Mouse (Mus musculus) cerebellum, adult 9-10 months (tissue): ENCODE data around the gene Rbfox1.
A peak's percentile ranks its signal among the peaks of the same experiment; 100 is the strongest.

Experiments used
- DNase-seq: peaks from one replicate; pipeline ENCODE4 v3.0.0; 2022

Gene Rbfox1

DNA sequence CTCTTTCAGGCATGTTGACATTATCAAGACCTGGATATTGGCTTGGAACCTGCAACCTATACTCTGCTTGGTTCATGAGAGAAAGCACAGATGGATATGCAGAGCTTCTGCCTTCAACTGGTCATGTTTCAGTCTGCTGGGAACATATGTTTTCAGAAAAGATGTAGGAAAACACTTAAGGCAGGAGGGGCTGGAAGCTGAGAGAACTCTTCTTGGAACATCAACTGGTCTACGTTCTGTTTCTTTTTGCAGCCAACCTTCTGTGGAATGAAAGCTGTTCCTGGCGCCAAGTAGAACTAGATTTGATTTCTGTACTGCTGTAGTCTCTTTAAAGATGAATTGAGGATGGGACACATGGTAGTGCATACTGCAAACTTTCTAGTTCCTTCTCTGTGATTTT lies 851.4 kb downstream of the Rbfox1 start:
- no peak for DNase-seq

- DNase-seq = no peak
Measured at GRCm38 (mm10) chr16:6736998-6737397, 851.8 kb downstream of the Rbfox1 start.

GRCm38 (mm10) chr16:6746116-6746515 lies 861.0 kb downstream of the Rbfox1 start:
- peak; percentile 83 for DNase-seq

DNA sequence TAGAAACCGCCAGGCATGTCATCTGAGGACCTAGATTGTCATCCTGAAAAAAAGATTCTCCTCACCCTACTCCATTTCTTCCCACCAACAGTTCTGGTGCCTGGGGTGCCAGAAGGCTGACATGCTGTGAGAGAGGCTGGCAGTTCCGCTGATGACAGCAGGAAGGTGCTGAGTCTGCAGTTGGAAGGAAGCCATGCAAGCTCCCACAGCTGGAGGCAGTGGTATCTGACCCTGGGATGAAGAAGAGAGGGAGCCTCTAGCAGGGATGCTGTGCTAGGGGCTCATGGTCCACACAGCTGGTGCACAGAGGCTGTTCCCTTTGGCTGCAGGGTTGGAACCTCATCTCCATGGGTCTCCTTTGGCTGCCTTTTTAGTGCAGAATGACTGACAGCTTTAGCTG lies 865.3 kb downstream of the Rbfox1 start:
- peak; percentile 45 for DNase-seq

- DNase-seq = no peak
Measured at GRCm38 (mm10) chr16:6754847-6755246, 869.7 kb downstream of the Rbfox1 start.

GRCm38 (mm10) chr16:6769495-6770237 lies 884.5 kb downstream of the Rbfox1 start:
- DNase-seq = no peak

DNA sequence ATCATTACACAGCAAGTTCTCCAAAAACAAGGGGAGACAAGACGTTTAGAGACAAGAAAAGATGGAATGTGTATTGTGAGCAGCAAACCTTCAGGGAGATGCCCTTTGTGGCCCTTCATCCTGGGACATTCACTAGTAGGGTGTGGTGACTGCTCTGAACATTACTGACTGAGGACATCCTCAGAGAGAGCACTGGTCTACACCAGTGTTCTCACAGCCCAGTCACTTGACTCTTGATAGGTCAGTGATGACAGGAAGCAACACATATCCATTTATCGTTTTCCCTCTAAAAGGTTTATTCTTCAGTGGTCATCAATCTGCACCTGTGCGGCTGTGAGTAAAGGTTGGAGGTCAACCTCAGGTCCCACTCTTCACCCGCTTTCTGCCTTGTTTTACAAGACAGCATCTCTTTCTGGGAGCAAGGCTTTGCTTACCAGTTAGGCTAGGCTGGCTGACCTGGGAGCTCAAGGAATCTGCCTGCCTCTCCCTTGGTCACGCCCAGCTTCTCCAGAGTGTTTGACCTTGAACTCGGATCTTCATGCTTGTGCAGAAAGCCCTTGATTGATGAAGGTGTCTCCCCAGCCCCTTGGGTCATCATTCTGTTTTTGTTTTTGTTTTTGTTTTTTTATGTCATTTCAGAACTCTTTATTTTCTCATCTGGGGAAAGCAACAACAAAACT lies 892.5 kb downstream of the Rbfox1 start:
- no peak for DNase-seq

- peak; percentile 80 for DNase-seq
Measured at GRCm38 (mm10) chr16:6784144-6784543, 899.0 kb downstream of the Rbfox1 start.

- DNase-seq = peak; percentile 51
Measured at GRCm38 (mm10) chr16:6785026-6785425, 899.9 kb downstream of the Rbfox1 start.

DNA sequence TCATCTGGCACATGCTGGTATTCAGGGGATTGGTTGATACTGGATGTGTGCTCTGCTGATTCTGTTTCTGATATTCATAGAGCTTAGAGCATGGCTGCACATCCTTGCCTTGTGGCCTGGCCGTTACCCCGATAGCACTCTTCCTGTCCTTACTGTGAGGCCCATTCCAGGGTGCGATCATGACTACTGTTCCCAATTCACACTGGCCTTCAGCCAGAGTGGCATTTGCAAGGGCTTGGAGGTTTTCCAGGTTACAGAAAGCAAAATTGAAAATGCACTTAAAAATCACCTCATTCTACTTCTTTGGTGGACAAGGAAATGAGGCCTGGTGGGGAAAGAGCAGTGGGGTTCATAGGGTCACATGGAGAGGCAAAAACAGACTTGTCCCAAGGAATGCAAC lies 906.1 kb downstream of the Rbfox1 start:
- DNase-seq = peak; percentile 87

- DNase-seq = peak; percentile 79
Measured at GRCm38 (mm10) chr16:6791655-6792054, 906.5 kb downstream of the Rbfox1 start.

- DNase-seq = no peak
Measured at GRCm38 (mm10) chr16:6806246-6806645, 921.1 kb downstream of the Rbfox1 start.

DNA sequence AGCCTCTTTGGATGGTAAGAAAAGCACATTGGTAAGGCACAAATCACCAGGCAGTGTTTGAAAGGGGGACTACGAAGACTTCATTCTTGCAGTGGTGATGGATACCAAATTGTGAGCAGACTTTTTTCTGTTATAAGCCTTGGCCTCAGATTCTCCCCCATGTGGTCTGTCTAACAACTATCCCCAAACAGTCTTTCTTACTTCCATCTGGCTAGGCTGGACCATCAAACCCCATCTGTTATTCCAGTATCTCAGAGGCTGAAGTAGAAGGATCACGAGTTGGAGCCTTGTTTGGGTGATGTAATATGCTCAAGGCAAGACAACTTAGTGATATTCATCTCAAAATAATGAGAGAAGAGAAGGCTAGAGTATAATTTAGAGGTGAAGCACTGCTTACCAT lies 922.7 kb downstream of the Rbfox1 start:
- peak; percentile 68 for DNase-seq

GRCm38 (mm10) chr16:6813871-6814270 lies 928.7 kb downstream of the Rbfox1 start:
- DNase-seq = no peak

GRCm38 (mm10) chr16:6821741-6822140 lies 936.6 kb downstream of the Rbfox1 start:
- no peak for DNase-seq

DNA sequence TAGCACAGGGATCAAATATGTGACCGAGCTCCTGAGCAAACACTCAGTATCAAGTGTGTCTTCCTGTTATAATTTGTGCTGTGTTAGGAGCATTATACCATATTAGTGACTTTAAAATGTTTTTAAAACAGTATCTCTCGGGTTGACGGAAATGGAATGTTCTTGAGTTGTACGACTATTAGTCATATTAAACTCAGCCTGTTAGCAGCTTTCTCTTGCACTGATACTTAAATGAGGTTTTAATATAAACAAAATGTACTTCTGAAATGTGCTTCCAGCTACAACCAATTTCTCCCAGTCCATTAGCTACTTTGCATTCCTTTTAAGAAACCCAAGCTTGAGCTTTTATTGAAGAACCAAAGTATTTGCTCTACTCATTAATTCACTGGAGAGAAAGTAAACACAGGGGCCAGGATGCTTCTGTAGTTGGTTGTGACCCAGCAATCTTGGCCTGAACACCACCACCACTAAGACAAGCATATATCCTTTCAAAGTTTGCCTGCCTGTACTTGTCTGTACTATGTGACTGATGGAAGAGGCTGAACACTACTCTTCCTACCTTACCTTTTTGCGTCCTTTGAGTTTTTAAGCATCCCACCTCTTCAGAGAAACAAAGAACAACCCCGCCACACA lies 944.9 kb downstream of the Rbfox1 start:
- DNase-seq = no peak

DNA sequence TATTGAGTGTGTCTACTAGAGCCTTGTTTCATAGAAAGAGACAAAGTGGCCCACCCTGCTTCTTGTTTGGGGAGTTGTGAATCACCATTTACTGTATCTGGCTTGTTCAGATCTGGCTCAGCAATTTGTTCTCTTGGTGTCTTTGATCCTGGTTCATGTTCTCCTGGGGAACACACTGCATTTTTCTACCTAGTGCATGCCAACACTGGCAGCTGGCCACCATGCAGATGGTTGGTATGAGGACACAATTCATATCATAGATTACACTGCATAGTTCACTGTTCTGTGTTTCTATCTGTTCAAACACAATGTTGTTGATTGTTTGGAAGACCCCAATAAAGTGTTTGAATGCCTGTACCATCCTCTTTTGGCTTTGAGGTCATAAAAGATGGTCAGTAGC lies 948.3 kb downstream of the Rbfox1 start:
- peak; percentile 78 for DNase-seq

- DNase-seq = no peak
Measured at GRCm38 (mm10) chr16:6835051-6835450, 949.9 kb downstream of the Rbfox1 start.

DNA sequence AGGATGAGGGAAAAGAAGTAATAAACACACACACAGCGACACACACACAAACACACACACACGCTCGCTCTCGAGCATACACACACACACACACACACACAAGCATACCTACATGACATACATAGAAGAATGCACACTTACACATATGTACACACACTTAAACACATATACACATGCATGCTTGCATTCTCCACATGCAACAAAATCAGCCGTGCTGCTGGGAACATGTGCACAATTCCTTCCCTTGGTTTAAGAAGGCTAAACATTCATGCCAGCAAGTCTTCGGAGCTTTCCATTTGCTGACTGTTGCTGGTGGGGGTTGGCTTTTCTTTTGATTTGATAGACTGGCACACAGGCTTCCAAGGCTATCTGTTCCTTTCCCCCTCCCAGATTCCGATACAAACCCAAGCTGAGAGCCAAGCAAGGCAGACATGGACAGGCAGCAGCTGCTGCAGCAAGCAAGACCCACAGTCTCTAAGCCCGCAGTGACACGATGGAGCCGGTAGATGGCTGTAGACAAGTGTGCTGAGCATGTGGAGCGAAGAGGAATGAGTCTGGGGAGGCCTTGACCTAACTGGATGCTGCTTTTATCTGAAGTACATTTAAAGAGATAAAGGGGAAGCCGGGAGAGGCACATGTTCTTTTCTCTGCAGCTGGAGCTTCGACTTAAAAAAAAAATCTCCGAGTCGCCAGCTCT lies 954.3 kb downstream of the Rbfox1 start:
- DNase-seq = peak; percentile 63

DNA sequence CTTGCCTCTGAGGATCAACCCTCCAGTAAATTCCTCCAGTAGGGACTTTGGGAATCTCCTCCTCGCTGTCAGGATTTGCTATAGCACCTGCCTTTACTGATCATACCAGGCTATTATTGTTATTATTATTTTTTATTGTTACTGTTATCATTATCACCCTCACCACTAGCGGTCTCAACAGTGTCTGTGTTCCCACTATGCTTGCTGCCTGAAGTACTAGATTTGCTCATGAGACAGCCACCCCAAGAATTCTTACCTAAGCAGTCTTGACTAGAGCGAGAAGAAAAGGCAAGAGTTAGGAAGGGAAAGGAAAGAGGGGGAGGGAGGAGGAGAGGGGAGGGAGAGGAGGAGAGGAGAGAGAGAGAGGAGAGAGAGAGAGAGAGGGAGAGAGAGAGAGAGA lies 954.9 kb downstream of the Rbfox1 start:
- no peak for DNase-seq

GRCm38 (mm10) chr16:6840461-6840860 lies 955.3 kb downstream of the Rbfox1 start:
- no peak for DNase-seq

- no peak for DNase-seq
Measured at GRCm38 (mm10) chr16:6842066-6842785, 957.1 kb downstream of the Rbfox1 start.

GRCm38 (mm10) chr16:6844659-6845058 lies 959.5 kb downstream of the Rbfox1 start:
- DNase-seq = no peak
